Mouse (Mus musculus) left cerebral cortex, adult 8-10 months (tissue): ENCODE results near the gene Ppm1b. TPM values are rescaled to one million over a fixed set of nuclear protein-coding genes. Genes with fewer than 3 reads are reported as not detected.
A peak's percentile ranks its signal among the peaks of the same experiment; 100 is the strongest.

Experiments used
- DNase-seq, 2 experiments: peaks; one replicate each; pipeline ENCODE4 v3.0.0; 2022; ENCODE audit warnings: low spot score in 2 of 2
- total RNA-seq, 4 experiments: library from RNA; stranded (reverse); gene quantifications; 2 replicates each; pipeline ENCODE4 v1.2.4; 2022

Ppm1b gene
- total RNA-seq, 4 experiments from 2014 or later = 135 to 146 (median 141) TPM

GRCm38 (mm10) chr17:85023247-85024167 lies 67.0 kb downstream of the Ppm1b start:
- no peak for DNase-seq

GRCm38 (mm10) chr17:85024237-85024636 lies 67.7 kb downstream of the Ppm1b start:
- no peak for DNase-seq

GRCm38 (mm10) chr17:85025151-85025550 lies 68.6 kb downstream of the Ppm1b start:
- DNase-seq = no peak

- DNase-seq = no peak
These were observed 69.9 kb downstream of the Ppm1b start for GRCm38 (mm10) chr17:85026436-85026835.

- DNase-seq = no peak
These were observed 70.7 kb downstream of the Ppm1b start for GRCm38 (mm10) chr17:85027247-85027646.

GRCm38 (mm10) chr17:85028093-85028739 lies 71.7 kb downstream of the Ppm1b start, which contains the start of gene Slc3a1:
Gene Slc3a1 (plus strand): TSS chr17:85028376.
- no peak for DNase-seq

- no peak for DNase-seq
These were observed 72.3 kb downstream of the Ppm1b start for GRCm38 (mm10) chr17:85028797-85029196.

- no peak for DNase-seq
These were observed 74.1 kb downstream of the Ppm1b start for GRCm38 (mm10) chr17:85030651-85031050.

GRCm38 (mm10) chr17:85033087-85033486 lies 76.5 kb downstream of the Ppm1b start:
- no peak for DNase-seq

- DNase-seq = peak in 1 of 2 experiments; percentile 36
These were observed 77.5 kb downstream of the Ppm1b start for GRCm38 (mm10) chr17:85034068-85034467.

- no peak for DNase-seq
These were observed 81.3 kb downstream of the Ppm1b start for GRCm38 (mm10) chr17:85037855-85038254.

- no peak for DNase-seq
These were observed 81.8 kb downstream of the Ppm1b start for GRCm38 (mm10) chr17:85038311-85038710.

GRCm38 (mm10) chr17:85038761-85039160 lies 82.2 kb downstream of the Ppm1b start:
- DNase-seq = no peak

GRCm38 (mm10) chr17:85040913-85041312 lies 84.4 kb downstream of the Ppm1b start:
- DNase-seq = no peak

- DNase-seq = no peak
These were observed 85.9 kb downstream of the Ppm1b start for GRCm38 (mm10) chr17:85042419-85042818.

GRCm38 (mm10) chr17:85043404-85043816 lies 86.9 kb downstream of the Ppm1b start:
- no peak for DNase-seq

- DNase-seq = no peak
These were observed 87.9 kb downstream of the Ppm1b start for GRCm38 (mm10) chr17:85044466-85044865.

- DNase-seq = no peak
These were observed 88.6 kb downstream of the Ppm1b start for GRCm38 (mm10) chr17:85045160-85045559.

- no peak for DNase-seq
These were observed 91.8 kb downstream of the Ppm1b start for GRCm38 (mm10) chr17:85048379-85048778.

GRCm38 (mm10) chr17:85058276-85058675 lies 101.7 kb downstream of the Ppm1b start:
- DNase-seq = no peak

GRCm38 (mm10) chr17:85059136-85059535 lies 102.6 kb downstream of the Ppm1b start:
- no peak for DNase-seq

GRCm38 (mm10) chr17:85063560-85063959 lies 107.0 kb downstream of the Ppm1b start:
- no peak for DNase-seq
